Mouse (Mus musculus): ENCODE data around the gene Rhox2h. TPM values are rescaled to one million over a fixed set of nuclear protein-coding genes. Genes with fewer than 3 reads are reported as not detected.
"Not testable (repeated sequence)": the region's sequence is repeated elsewhere in the genome, so short reads cannot be mapped to it uniquely, and the experiment has no call there.

Rhox2h gene
- total RNA-seq (2021): not detected
- long read RNA-seq, experiment 1: 0 reads
- long read RNA-seq, experiment 2: 0 reads

DNA sequence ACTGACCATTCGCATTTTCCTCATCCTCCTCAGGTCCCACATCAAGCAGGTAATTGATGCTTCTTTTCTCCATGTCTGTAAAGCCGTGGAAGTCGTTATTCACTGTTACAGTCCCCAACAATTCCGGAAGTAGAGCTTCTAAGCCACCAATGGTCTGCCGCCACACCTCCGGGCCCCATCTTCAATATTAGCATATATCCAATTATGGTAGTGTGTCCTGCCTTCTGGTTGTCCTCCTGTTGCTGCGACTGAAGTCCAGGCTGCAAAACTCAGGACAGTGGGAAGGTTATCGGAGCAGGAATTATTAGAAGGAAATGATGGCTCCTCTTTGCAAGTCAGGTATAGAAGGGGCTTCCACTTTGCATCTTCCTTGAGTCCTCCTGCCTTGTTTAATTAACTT lies at the start of gene Rhox2h:
Gene Rhox2h (minus strand): TSS at position 101 of the 400 bp plus-strand sequence.
- DNase-seq; intact Hi-C loops (cut with DNase I): not testable (repeated sequence)

DNA sequence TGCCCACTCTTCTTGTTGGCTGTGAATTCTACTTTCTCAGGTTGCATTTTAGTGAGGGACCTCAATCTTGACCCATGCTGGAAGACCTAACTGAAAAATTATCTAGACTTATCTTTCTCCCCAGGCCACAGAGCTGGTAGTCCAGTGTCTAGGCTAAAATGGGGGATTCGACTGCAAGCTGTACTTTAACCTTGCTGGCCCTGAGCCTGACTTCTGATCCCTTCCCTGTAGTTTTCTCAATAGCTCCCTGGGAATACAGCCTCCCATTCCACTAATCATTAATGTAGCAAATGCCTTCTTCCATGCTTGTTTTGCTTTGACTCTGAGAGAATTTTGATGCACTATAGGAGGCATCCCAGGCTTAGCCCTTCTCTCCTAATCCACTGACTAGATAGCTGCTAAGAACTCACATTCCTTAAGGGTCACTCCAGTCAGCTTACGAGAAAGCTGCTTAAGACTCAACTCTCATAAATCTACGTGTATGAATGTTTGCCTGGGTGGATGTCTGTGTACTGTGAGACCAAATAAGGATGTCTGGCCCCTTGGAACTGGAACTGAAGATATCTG lies 28.8 kb upstream of the Rhox2h start:
- no peak for DNase-seq
- intact Hi-C loops (cut with DNase I): no loop called here

GRCm38 (mm10) chrX:37692261-37692660 lies 19.2 kb upstream of the Rhox2h start:
- intact Hi-C loops (cut with DNase I): no loop called here
- no peak for DNase-seq

- no peak for DNase-seq
- intact Hi-C loops (cut with DNase I): no loop called here
These were observed 10.1 kb upstream of the Rhox2h start for GRCm38 (mm10) chrX:37683031-37683715.

DNA sequence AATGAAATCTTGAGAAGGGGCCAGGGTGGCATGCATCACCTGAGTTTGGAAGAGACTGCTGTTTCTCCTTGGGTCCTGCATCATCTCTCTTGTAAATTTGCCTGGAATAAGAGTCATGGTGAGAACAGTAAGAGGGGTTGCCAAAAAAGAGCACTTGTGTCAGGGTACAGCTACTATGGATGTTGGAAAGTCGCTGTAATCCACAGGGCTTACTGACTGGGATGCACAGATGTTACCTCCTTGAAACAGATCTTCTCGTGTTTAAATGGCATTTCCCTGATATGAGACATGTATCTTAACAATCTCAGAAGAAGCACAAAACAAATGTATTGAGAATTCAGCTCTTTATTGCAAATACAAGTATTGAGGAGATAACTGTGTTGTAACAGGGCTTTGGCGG lies 4.4 kb downstream of the Rhox2h start, which contains the start of gene Rhox3h:
Gene Rhox3h (minus strand): TSS at position 101 of the 400 bp plus-strand sequence.
- DNase-seq; intact Hi-C loops (cut with DNase I): not testable (repeated sequence)

DNA sequence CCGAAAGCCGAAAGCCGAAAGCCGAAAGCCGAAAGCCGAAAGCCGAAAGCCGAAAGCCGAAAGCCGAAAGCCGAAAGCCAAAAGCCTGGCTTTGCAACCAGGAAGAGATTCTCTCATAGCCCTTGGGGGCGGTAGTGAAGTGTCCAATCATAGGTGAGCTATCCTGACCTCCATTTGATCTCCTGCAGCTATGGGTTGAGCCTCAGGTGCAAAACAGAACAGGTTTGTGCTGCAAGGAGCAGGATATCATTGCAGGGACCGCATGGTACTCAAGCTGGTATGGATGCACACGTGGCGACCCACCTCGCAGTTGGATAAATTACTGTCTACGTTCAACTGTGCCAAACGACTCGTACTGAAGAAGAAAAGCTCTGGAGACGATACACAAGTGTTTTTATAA lies 21.9 kb downstream of the Rhox2h start, which contains the start of gene Rhox4g:
Gene Rhox4g (minus strand): TSS at position 101 of the 400 bp plus-strand sequence.
- intact Hi-C loops (cut with DNase I); DNase-seq: not testable (repeated sequence)

DNA sequence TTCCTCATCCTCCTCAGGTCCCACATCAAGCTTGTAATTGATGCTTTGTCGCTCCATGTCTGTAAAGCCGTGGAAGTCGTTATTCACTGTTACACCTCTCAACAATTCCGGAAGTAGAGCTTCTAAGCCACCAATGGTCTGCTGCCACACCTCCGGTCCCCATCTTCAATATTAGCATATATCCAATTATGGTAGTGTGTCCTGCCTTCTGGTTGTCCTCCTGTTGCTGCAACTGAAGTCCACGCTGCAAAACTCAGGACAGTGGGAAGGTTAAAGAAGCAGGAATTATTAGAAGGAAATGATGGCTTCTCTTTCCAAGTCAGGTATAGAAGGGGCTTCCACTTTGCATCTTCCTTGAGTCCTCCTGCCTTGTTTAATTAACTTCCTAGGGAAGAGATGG lies 29.7 kb downstream of the Rhox2h start, which contains the start of gene Rhox2g:
Gene Rhox2g (minus strand): TSS at position 101 of the 400 bp plus-strand sequence.
- intact Hi-C loops (cut with DNase I); DNase-seq: not testable (repeated sequence)

GRCm38 (mm10) chrX:37628512-37628911 lies 44.6 kb downstream of the Rhox2h start, which contains the start of gene Rhox3g:
TSS of gene Rhox3g (minus strand) at chrX:37628612.
- DNase-seq; intact Hi-C loops (cut with DNase I): not testable (repeated sequence)

Other genes with a start within 250 kb of the Rhox2h start
- gene Rhox4b, start 240.8 kb downstream of the Rhox2h start, total RNA-seq (2021): not detected
- not detected for gene Rhox2c, start 219.6 kb downstream of the Rhox2h start, total RNA-seq (2021)
- gene Rhox3c, start 214.7 kb downstream of the Rhox2h start, total RNA-seq (2021): not detected
- not detected for gene Rhox4c, start 192.9 kb downstream of the Rhox2h start, total RNA-seq (2021)
- not detected for gene Rhox2d, start 179.8 kb downstream of the Rhox2h start, total RNA-seq (2021)
- not detected for gene Rhox4d, start 158.9 kb downstream of the Rhox2h start, total RNA-seq (2021)
- gene Rhox2e, start 142.8 kb downstream of the Rhox2h start, total RNA-seq (2021): not detected
- gene Rhox3e, start 131.3 kb downstream of the Rhox2h start, total RNA-seq (2021): not detected
- gene Rhox4e, start 115.9 kb downstream of the Rhox2h start, total RNA-seq (2021): not detected
- not detected for gene Rhox2f, start 101.9 kb downstream of the Rhox2h start, total RNA-seq (2021)
- not detected for gene Rhox3f, start 92.3 kb downstream of the Rhox2h start, total RNA-seq (2021)
- gene Rhox4f, start 65.6 kb downstream of the Rhox2h start, total RNA-seq (2021): not detected
- not detected for gene Rhox3g, start 44.7 kb downstream of the Rhox2h start, total RNA-seq (2021)
- not detected for gene Rhox2g, start 29.8 kb downstream of the Rhox2h start, total RNA-seq (2021)
- gene Rhox4g, start 21.9 kb downstream of the Rhox2h start, total RNA-seq (2021): not detected
- not detected for gene Rhox3h, start 4.5 kb downstream of the Rhox2h start, total RNA-seq (2021)
- gene Rhox5, start 131.6 kb upstream of the Rhox2h start, total RNA-seq (2021): 1 to 10 TPM; 1.7 to 3.7 TPM
- not detected for gene Rhox6, start 153.6 kb upstream of the Rhox2h start, total RNA-seq (2021)
- not detected for gene Rhox7a, start 158.4 kb upstream of the Rhox2h start, total RNA-seq (2021)
- gene Rhox8, start 205.7 kb upstream of the Rhox2h start, total RNA-seq (2021): not detected
- not detected for gene Rhox7b, start 224.0 kb upstream of the Rhox2h start, total RNA-seq (2021)
- not detected for gene Rhox9, start 228.5 kb upstream of the Rhox2h start, total RNA-seq (2021)

Data from heart, postnatal 14 days (tissue).